Mouse (Mus musculus): Measurements from ENCODE around the gene Lrba. TPM values are rescaled to one million over a fixed set of nuclear protein-coding genes. Genes with fewer than 3 reads are reported as not detected.

The Lrba gene
- total RNA-seq, 2 experiments from 2014 or later = 28.8 to 32.7 TPM

DNA sequence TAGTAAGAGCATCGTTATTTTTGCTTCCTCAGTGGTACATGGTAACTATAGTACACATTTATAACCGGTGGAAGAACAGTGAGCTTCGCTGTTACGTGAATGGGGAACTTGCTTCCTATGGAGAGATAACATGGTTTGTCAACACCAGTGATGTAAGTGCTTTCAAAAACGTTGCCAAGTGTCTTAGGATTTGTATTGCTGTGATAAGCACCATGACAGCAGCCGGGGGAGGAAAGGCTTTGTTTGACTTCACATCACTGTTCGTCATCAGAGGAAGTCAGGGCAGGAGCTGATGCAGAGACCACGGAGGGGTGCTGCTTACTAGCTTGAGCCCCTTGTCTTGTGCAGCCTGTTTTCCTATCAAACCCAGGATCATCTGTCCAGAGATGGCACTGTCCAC lies 71.7 kb downstream of the Lrba start:
- Histone ChIP-seq H3K4me3 (no peak overlapping the region), H3K27ac (no peak overlapping the region)
- no peak for TF ChIP-seq CTCF (conservative IDR thresholded peaks at IDR 0.05)
- no peak for DNase-seq (ENCODE audit: low spot score in 2 of 2)

DNA sequence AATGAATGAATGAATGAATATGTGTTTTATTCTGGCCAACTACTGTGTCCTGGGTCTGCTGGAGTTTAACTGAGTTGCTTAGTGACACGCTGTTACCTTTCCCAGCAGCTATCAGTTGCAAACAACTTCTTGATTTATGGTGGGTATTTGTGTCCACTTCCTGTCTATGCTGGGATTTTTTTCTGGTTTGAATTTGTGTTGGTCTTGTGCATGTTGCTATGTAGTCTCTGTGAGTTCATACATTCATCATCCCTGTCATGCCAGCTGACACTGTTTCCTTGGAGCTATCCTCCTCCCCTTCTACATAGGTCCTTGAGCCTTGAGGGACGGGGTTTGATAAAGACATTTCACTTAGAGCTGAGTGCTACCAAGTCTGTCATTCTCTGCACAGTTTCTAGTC lies 84.4 kb downstream of the Lrba start:
- TF ChIP-seq CTCF (conservative IDR thresholded peaks at IDR 0.05) = no peak
- no peak overlapping the region for H3K27ac ChIP-seq
- no peak for DNase-seq (ENCODE audit: low spot score in 2 of 2)
- H3K4me3 ChIP-seq = no peak overlapping the region

- DNase-seq (ENCODE audit: low spot score in 2 of 2) = no peak
- no peak overlapping the region for H3K27ac ChIP-seq
- H3K4me3 ChIP-seq = no peak overlapping the region
- no peak for TF ChIP-seq CTCF (conservative IDR thresholded peaks at IDR 0.05)
These were observed 85.7 kb downstream of the Lrba start for GRCm38 (mm10) chr3:86310216-86310615.

GRCm38 (mm10) chr3:86311406-86311805 lies 86.9 kb downstream of the Lrba start:
- TF ChIP-seq CTCF (conservative IDR thresholded peaks at IDR 0.05) = no peak
- no peak for DNase-seq (ENCODE audit: low spot score in 2 of 2)
- H3K4me3 ChIP-seq = no peak overlapping the region
- no peak overlapping the region for H3K27ac ChIP-seq

DNA sequence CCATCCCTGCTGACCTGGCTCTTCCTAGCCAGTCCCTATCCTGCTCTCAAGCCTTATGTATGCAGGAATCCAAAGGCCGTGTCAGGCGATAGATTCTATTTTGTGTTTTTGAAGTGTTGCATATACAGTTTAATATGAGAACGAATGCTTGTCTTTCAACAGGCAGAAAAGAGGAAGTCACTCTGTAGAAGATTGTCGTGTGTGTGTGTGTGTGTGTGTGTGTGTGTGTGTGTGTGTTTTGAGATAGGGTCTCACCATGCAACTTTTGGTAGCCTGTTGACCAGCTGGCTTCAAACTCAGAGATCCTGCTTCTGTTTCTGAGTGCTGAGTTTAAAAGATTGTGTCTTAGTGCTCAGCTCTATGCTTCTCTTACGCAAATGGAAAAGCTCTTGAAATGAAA lies 93.2 kb downstream of the Lrba start:
- no peak overlapping the region for H3K27ac ChIP-seq
- no peak for TF ChIP-seq CTCF (conservative IDR thresholded peaks at IDR 0.05)
- no peak for DNase-seq (ENCODE audit: low spot score in 2 of 2)
- H3K4me3 ChIP-seq = no peak overlapping the region

- Histone ChIP-seq H3K27ac (no peak overlapping the region), H3K4me3 (no peak overlapping the region)
- peak in 1 of 2 experiments; percentile 20 for DNase-seq (ENCODE audit: low spot score in 2 of 2)
- peak; percentile 84 for TF ChIP-seq CTCF (conservative IDR thresholded peaks at IDR 0.05)
These were observed 104.1 kb downstream of the Lrba start for GRCm38 (mm10) chr3:86328531-86328930.

GRCm38 (mm10) chr3:86343261-86343660 lies 118.8 kb downstream of the Lrba start:
- Histone ChIP-seq H3K4me3 (no peak overlapping the region), H3K27ac (no peak overlapping the region)
- no peak for TF ChIP-seq CTCF (conservative IDR thresholded peaks at IDR 0.05)
- DNase-seq (ENCODE audit: low spot score in 2 of 2) = no peak

- no peak overlapping the region for H3K4me3 ChIP-seq
- no peak for DNase-seq (ENCODE audit: low spot score in 2 of 2)
These were observed 138.0 kb downstream of the Lrba start for GRCm38 (mm10) chr3:86362486-86362885.

DNA sequence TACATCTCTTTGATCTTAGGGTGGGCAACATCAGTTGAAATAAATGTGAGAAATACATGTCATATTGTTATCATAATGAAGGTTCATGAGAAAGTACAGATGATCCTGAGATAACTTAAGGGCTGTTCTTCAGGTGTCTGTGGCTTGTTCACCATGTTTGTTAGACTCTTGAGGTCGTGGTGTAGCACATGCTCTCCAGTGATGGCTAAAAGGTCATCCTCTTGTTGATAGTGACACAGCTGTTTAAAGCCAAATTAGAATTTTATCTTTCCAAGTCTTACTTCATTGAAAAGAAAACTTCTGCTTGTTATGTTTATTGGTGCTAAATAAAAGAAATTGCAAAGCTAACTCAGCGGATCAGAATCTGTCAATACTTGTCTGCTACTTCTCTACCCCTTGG lies 147.0 kb downstream of the Lrba start:
- H3K4me3 ChIP-seq = no peak overlapping the region
- DNase-seq (ENCODE audit: low spot score in 2 of 2) = no peak
- no peak for TF ChIP-seq CTCF (conservative IDR thresholded peaks at IDR 0.05)
- no peak overlapping the region for H3K27ac ChIP-seq

More at GRCm38 (mm10) chr3:86362486-86362885, 138.0 kb downstream of the Lrba start:
- no peak for TF ChIP-seq CTCF (conservative IDR thresholded peaks at IDR 0.05)
- H3K27ac ChIP-seq = no peak overlapping the region

DNA sequence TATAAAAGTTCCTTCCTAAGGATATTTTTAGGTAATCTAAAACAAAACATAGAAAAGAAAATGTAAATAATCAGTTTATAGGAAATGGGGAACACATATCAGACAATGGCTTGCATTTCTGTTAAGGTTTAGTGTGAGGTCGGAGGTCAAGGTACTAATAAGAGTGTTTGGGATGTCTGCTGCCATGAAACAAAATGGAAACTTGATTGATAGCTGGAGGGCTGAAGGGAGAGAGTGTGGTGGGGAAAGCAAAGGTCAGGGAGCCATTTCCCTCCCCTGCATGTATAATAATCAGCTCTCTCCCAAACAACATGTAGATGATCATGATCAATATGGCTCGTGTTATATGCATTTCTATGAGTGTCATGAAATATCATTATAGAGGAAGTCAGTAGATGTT lies 150.8 kb downstream of the Lrba start:
- DNase-seq (ENCODE audit: low spot score in 2 of 2) = no peak
- no peak overlapping the region for H3K4me3 ChIP-seq
- no peak for TF ChIP-seq CTCF (conservative IDR thresholded peaks at IDR 0.05)

GRCm38 (mm10) chr3:86382557-86382956 lies 158.1 kb downstream of the Lrba start:
- no peak for TF ChIP-seq CTCF (conservative IDR thresholded peaks at IDR 0.05)
- Histone ChIP-seq H3K4me3 (no peak overlapping the region), H3K27ac (no peak overlapping the region)
- DNase-seq (ENCODE audit: low spot score in 2 of 2) = no peak

More for the DNA sequence above, 150.8 kb downstream of the Lrba start:
- no peak overlapping the region for H3K27ac ChIP-seq

DNA sequence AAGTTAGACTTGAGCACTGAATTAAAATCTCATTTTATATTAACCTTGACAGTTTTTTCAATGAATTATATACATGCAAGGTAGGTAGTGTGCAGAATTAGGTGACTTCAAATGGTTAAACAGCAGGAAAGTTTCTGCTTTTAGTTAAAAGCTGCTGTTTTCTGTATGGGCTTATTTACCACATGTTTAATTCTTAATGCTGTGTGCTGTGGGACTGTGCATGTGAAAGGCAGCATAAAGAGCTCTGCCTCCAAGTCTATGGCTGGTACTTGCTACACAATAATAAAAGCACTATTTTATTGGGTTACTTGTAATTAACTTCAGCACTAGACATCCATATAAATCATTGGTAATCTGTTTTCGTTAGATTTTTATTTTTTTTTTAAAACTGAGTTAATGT lies 160.6 kb downstream of the Lrba start:
- no peak overlapping the region for H3K4me3 ChIP-seq
- no peak for DNase-seq (ENCODE audit: low spot score in 2 of 2)
- TF ChIP-seq CTCF (conservative IDR thresholded peaks at IDR 0.05) = no peak
- no peak overlapping the region for H3K27ac ChIP-seq

- TF ChIP-seq CTCF (conservative IDR thresholded peaks at IDR 0.05) = no peak
- DNase-seq (ENCODE audit: low spot score in 2 of 2) = no peak
- H3K27ac ChIP-seq = no peak overlapping the region
- no peak overlapping the region for H3K4me3 ChIP-seq
These were observed 161.8 kb downstream of the Lrba start for GRCm38 (mm10) chr3:86386246-86386645.

DNA sequence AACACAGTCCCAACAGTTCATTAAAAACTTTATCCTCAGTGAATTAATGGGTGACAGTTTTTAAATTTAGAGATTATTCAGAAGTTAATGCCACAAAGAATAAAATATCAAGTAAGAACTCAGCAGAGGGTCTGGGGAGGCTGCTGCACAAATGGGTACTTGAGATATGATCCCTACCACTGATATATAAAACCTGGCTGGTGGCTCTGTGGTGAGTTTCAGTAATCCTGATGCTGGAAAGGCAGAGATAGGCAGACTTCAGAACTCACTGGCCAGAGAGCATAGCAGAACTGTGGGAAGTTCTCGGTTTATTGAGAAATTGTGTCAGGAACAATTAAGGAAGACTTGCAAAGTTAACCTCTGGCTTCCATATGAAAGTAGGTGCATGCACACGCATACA lies 199.3 kb downstream of the Lrba start:
- no peak overlapping the region for H3K27ac ChIP-seq
- TF ChIP-seq CTCF (conservative IDR thresholded peaks at IDR 0.05) = no peak
- no peak for DNase-seq (ENCODE audit: low spot score in 2 of 2)
- no peak overlapping the region for H3K4me3 ChIP-seq

DNA sequence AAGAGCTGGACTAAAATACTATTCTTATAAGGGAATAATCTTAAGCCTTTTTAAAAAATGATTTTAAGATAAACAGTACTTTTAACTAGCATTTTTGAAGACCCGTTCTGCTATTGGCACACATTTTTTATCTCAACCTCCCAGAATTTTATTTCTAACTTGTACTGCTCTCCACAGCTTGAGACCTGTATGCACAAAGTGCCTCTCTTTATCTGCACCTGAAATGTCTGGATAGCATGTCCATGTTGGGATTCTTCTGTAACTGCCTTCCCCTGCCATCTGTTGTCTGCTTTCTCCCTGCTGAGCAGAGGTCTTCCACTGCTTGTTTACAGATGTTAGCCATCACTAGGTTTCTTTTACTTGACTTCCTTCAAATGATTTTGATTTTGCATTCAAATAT lies 202.3 kb downstream of the Lrba start:
- Histone ChIP-seq H3K4me3 (no peak overlapping the region), H3K27ac (no peak overlapping the region)
- TF ChIP-seq CTCF (conservative IDR thresholded peaks at IDR 0.05) = no peak
- DNase-seq (ENCODE audit: low spot score in 2 of 2) = no peak

All from layer of hippocampus, adult 2 months (tissue).